Mouse (Mus musculus) right cerebral cortex, postnatal 10 days (tissue): ENCODE measurements around the gene Pard6b.

Experiments
- DNase-seq, 2 experiments: peaks; one replicate each; pipeline ENCODE4 v3.0.0; 2021; ENCODE audit warnings: low spot score in 2 of 2

The Pard6b gene

GRCm38 (mm10) chr2:168059200-168059790, 21.5 kb upstream of the Pard6b start:
- no peak for DNase-seq

GRCm38 (mm10) chr2:168063712-168064111, 17.1 kb upstream of the Pard6b start:
- no peak for DNase-seq

GRCm38 (mm10) chr2:168065511-168065910, 15.3 kb upstream of the Pard6b start:
- no peak for DNase-seq

GRCm38 (mm10) chr2:168066783-168067182, 14.0 kb upstream of the Pard6b start:
- no peak for DNase-seq

GRCm38 (mm10) chr2:168070425-168070824, 10.4 kb upstream of the Pard6b start:
- no peak for DNase-seq

- peak; percentile 40 to 47 for DNase-seq
Measured at GRCm38 (mm10) chr2:168072436-168073131, 8.2 kb upstream of the Pard6b start.

- DNase-seq: no peak
Measured at GRCm38 (mm10) chr2:168073722-168074121, 7.1 kb upstream of the Pard6b start.

GRCm38 (mm10) chr2:168074457-168074856, 6.3 kb upstream of the Pard6b start:
- no peak for DNase-seq

GRCm38 (mm10) chr2:168076840-168077576, 3.8 kb upstream of the Pard6b start:
- DNase-seq: no peak

- peak in 1 of 2 experiments; percentile 36 for DNase-seq
Measured at GRCm38 (mm10) chr2:168078107-168078830, 2.5 kb upstream of the Pard6b start.

GRCm38 (mm10) chr2:168081299-168081932, 612 bp downstream of the Pard6b start:
- peak; percentile 43 to 53 for DNase-seq

- DNase-seq: no peak
Measured at GRCm38 (mm10) chr2:168081933-168082306, 1.1 kb downstream of the Pard6b start.

GRCm38 (mm10) chr2:168083593-168083992, 2.8 kb downstream of the Pard6b start:
- DNase-seq: no peak

- no peak for DNase-seq
Measured at GRCm38 (mm10) chr2:168084228-168084627, 3.4 kb downstream of the Pard6b start.

GRCm38 (mm10) chr2:168085621-168086265, 4.9 kb downstream of the Pard6b start:
- no peak for DNase-seq

GRCm38 (mm10) chr2:168086318-168086717, 5.5 kb downstream of the Pard6b start:
- DNase-seq: no peak

GRCm38 (mm10) chr2:168086839-168087238, 6.0 kb downstream of the Pard6b start:
- DNase-seq: no peak

- DNase-seq: no peak
Measured at GRCm38 (mm10) chr2:168091560-168091959, 10.8 kb downstream of the Pard6b start.

- DNase-seq: no peak
Measured at GRCm38 (mm10) chr2:168093077-168093476, 12.3 kb downstream of the Pard6b start.

GRCm38 (mm10) chr2:168095077-168095476, 14.3 kb downstream of the Pard6b start:
- peak; percentile 80 to 84 for DNase-seq

- DNase-seq: no peak
Measured at GRCm38 (mm10) chr2:168096487-168096886, 15.7 kb downstream of the Pard6b start.
